Mouse (Mus musculus) heart, postnatal 0 days (tissue): ENCODE results near the gene Arsa.

Experiments used
- CTCF ChIP-seq: IDR thresholded peaks from 2 replicates; pipeline ENCODE4 v1.5.1; 2016; ENCODE audit warnings: antibody characterized with exemption, control low read depth, low read depth
- EP300 ChIP-seq: IDR thresholded peaks from 2 replicates; pipeline ENCODE4 v1.6.1; 2016; ENCODE audit warnings: antibody characterized with exemption, low read depth

DNA sequence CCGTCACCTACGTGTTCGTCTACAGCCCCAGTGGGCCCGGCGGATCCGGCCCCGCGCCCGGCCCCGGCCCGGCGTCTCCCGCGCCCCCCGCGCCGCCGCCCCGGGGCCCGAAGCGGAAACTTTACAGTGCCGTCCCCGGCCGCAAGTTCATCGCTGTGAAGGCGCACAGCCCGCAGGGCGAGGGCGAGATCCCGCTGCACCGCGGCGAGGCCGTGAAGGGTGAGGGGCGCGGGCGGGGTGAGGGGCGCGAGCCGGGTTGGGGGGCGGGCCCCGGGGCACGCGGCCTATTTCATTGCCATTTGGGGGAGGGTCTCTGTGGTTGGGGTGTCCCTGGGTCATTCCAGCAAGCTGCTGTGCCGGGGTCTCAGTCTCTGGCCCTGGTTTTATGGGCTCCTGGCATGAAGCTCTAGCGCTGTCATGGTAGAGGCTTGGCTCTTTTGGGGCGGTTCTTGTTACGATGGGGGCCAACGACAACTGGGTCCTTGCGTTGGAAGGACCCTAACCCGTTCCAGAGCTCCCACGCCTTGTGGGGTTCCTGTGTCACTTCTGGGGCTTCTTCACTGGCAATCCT lies 46.9 kb upstream of the Arsa start:
- TF ChIP-seq CTCF, result no peak
- TF ChIP-seq EP300, result no peak
